Mouse (Mus musculus): Measurements from ENCODE around the gene Dleu7. TPM values are rescaled to one million over a fixed set of nuclear protein-coding genes. Genes with fewer than 3 reads are reported as not detected.

Gene Dleu7
- total RNA-seq, 2 experiments from 2014 or later = 2.6 to 3.5 TPM

GRCm38 (mm10) chr14:62288731-62289130, 4.1 kb downstream of the Dleu7 start:
- no peak for ATAC-seq (replicated peaks; ENCODE audit: poor library complexity)

- ATAC-seq (replicated peaks; ENCODE audit: poor library complexity) = no peak
Measured at GRCm38 (mm10) chr14:62282974-62283373, 9.9 kb downstream of the Dleu7 start.

GRCm38 (mm10) chr14:62273604-62274003, 19.2 kb downstream of the Dleu7 start:
- ATAC-seq (replicated peaks; ENCODE audit: poor library complexity) = no peak

GRCm38 (mm10) chr14:62270698-62271396, 22.0 kb downstream of the Dleu7 start:
- ATAC-seq (replicated peaks; ENCODE audit: poor library complexity) = no peak

- ATAC-seq (replicated peaks; ENCODE audit: poor library complexity) = no peak
Measured at GRCm38 (mm10) chr14:62258978-62259536, 33.8 kb downstream of the Dleu7 start.

GRCm38 (mm10) chr14:62258125-62258524, 34.7 kb downstream of the Dleu7 start:
- no peak for ATAC-seq (replicated peaks; ENCODE audit: poor library complexity)

GRCm38 (mm10) chr14:62256066-62256465, 36.8 kb downstream of the Dleu7 start:
- no peak for ATAC-seq (replicated peaks; ENCODE audit: poor library complexity)

GRCm38 (mm10) chr14:62254371-62254770, 38.5 kb downstream of the Dleu7 start:
- peak; percentile 73 for ATAC-seq (replicated peaks; ENCODE audit: poor library complexity)

- peak; percentile 92 for ATAC-seq (replicated peaks; ENCODE audit: poor library complexity)
Measured at GRCm38 (mm10) chr14:62251999-62252398, 40.8 kb downstream of the Dleu7 start.

- no peak for ATAC-seq (replicated peaks; ENCODE audit: poor library complexity)
Measured at GRCm38 (mm10) chr14:62250046-62250445, 42.8 kb downstream of the Dleu7 start.

- ATAC-seq (replicated peaks; ENCODE audit: poor library complexity) = no peak
Measured at GRCm38 (mm10) chr14:62249251-62249650, 43.6 kb downstream of the Dleu7 start.

GRCm38 (mm10) chr14:62248796-62249195, 44.1 kb downstream of the Dleu7 start:
- no peak for ATAC-seq (replicated peaks; ENCODE audit: poor library complexity)

GRCm38 (mm10) chr14:62248345-62248744, 44.5 kb downstream of the Dleu7 start:
- no peak for ATAC-seq (replicated peaks; ENCODE audit: poor library complexity)

- ATAC-seq (replicated peaks; ENCODE audit: poor library complexity) = peak; percentile 70
Measured at GRCm38 (mm10) chr14:62245557-62245956, 47.3 kb downstream of the Dleu7 start.

GRCm38 (mm10) chr14:62243530-62243929, 49.3 kb downstream of the Dleu7 start:
- ATAC-seq (replicated peaks; ENCODE audit: poor library complexity) = no peak

GRCm38 (mm10) chr14:62235969-62236368, 56.9 kb downstream of the Dleu7 start:
- ATAC-seq (replicated peaks; ENCODE audit: poor library complexity) = no peak

GRCm38 (mm10) chr14:62235214-62235613, 57.6 kb downstream of the Dleu7 start:
- no peak for ATAC-seq (replicated peaks; ENCODE audit: poor library complexity)

GRCm38 (mm10) chr14:62230968-62231367, 61.9 kb downstream of the Dleu7 start:
- peak; percentile 42; the same call in 1 of the 2 replicates for ATAC-seq (replicated peaks; ENCODE audit: poor library complexity)

- ATAC-seq (replicated peaks; ENCODE audit: poor library complexity) = no peak
Measured at GRCm38 (mm10) chr14:62227101-62227500, 65.7 kb downstream of the Dleu7 start.

- ATAC-seq (replicated peaks; ENCODE audit: poor library complexity) = peak; percentile 50; the same call in 1 of the 2 replicates
Measured at GRCm38 (mm10) chr14:62226576-62227047, 66.2 kb downstream of the Dleu7 start.
